Mouse (Mus musculus): ENCODE results near the gene Catsperd. TPM values are rescaled to one million over a fixed set of nuclear protein-coding genes. Genes with fewer than 3 reads are reported as not detected.

The Catsperd gene
- total and polyA plus RNA-seq, 3 experiments, result 0.46 to 1.1 TPM; not detected in 1

DNA sequence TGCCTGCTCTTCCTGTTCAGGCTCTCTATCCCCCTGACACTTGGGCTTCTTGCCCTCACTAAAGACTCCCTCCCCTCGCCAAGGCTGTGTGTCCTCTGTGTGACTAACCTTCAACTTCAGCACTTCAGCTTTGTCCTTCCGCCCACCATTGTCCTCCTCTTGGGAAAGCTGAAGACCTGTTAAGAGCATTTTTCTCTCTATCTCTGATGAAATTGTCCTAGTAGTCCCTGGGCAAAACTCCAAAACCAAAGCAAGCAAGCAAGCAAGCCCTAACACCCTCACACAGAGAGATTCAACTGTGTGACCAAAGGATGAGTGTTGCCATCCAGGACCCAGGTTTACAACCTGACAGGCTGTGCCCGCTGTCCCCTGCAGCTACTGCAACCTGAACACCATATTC, 35.7 kb downstream of the Catsperd start:
- no peak overlapping the region for H3K4me3 ChIP-seq (ENCODE audit: control insufficient read depth in 1 of 2, insufficient read depth in 1 of 2, low read depth in 2 of 2, low read length in 2 of 2)
- no peak for TF ChIP-seq EP300 (IDR thresholded peaks at IDR 0.05; ENCODE audit: low read depth in 1 of 2, low read length in 2 of 2)
- no peak for TF ChIP-seq RAD21 (IDR thresholded peaks at IDR 0.05; ENCODE audit: low read depth, low read length)
- no peak for TF ChIP-seq MEF2A (IDR thresholded peaks at IDR 0.05; ENCODE audit: extremely low read depth, insufficient replicate concordance, low read depth, low read length, poor library complexity, severe bottlenecking)
- no peak for TF ChIP-seq MAX (IDR thresholded peaks at IDR 0.05; ENCODE audit: low read length)
- no peak for TF ChIP-seq KAT2A (conservative IDR thresholded peaks at IDR 0.05; ENCODE audit: low read depth, low read length)
- TF ChIP-seq JUND (IDR thresholded peaks at IDR 0.05; ENCODE audit: low read depth, low read length), result no peak
- TF ChIP-seq ZMIZ1 (IDR thresholded peaks at IDR 0.05; ENCODE audit: low read depth, low read length), result no peak
- no peak for TF ChIP-seq POLR2AphosphoS5 (IDR thresholded peaks at IDR 0.05; ENCODE audit: borderline replicate concordance, low read depth, low read length)
- no peak for TF ChIP-seq NRF1 (IDR thresholded peaks at IDR 0.05; ENCODE audit: insufficient read depth, low read depth, low read length, poor library complexity, severe bottlenecking)
- H3K79me2 ChIP-seq (ENCODE audit: control insufficient read depth, insufficient read depth, low read length, poor library complexity), result no peaks in the 10 kb centered on the region
- no peaks in the 10 kb centered on the region for H3K27me3 ChIP-seq (ENCODE audit: control insufficient read depth in 1 of 2, insufficient read depth in 2 of 2, low read length in 2 of 2)
- no peaks in the 10 kb centered on the region for H3K9me3 ChIP-seq (replicated peaks; ENCODE audit: insufficient read depth, low read length)
- DNase-seq (ENCODE audit: low read depth, low spot score), result no peak
- no peaks in the 10 kb centered on the region; a peak in 1 of 4 replicates for H3K4me1 ChIP-seq (ENCODE audit: control insufficient read depth in 1 of 2, insufficient read depth in 2 of 2, low read length in 2 of 2)
- H3K36me3 ChIP-seq (ENCODE audit: control insufficient read depth in 1 of 2, insufficient read depth in 2 of 2, low read length in 2 of 2), result no peaks in the 10 kb centered on the region
- no peak overlapping the region for H3K9ac ChIP-seq (ENCODE audit: control insufficient read depth, low read depth, low read length, poor library complexity, severe bottlenecking)
- H3K27ac ChIP-seq (ENCODE audit: control insufficient read depth, low read depth, low read length), result no peak overlapping the region

- Histone ChIP-seq H3K4me1 (ENCODE audit: control insufficient read depth in 1 of 2, insufficient read depth in 2 of 2, low read length in 2 of 2) (peaks cover 0 to 3% of the 10 kb centered on the region in 2 experiments; a peak in 1 of 4 replicates), H3K4me3 (ENCODE audit: control insufficient read depth in 1 of 2, insufficient read depth in 1 of 2, low read depth in 2 of 2, low read length in 2 of 2) (no peak overlapping the region), H3K9me3 (replicated peaks; ENCODE audit: insufficient read depth, low read length) (no peaks in the 10 kb centered on the region), H3K27me3 (ENCODE audit: control insufficient read depth in 1 of 2, insufficient read depth in 2 of 2, low read length in 2 of 2) (no peaks in the 10 kb centered on the region), H3K36me3 (ENCODE audit: control insufficient read depth in 1 of 2, insufficient read depth in 2 of 2, low read length in 2 of 2) (no peaks in the 10 kb centered on the region), H3K79me2 (ENCODE audit: control insufficient read depth, insufficient read depth, low read length, poor library complexity) (no peaks in the 10 kb centered on the region), H3K9ac (ENCODE audit: control insufficient read depth, low read depth, low read length, poor library complexity, severe bottlenecking) (no peak overlapping the region), H3K27ac (ENCODE audit: control insufficient read depth, low read depth, low read length) (no peak overlapping the region)
- TF ChIP-seq NELFE (IDR thresholded peaks at IDR 0.05; ENCODE audit: low read depth, low read length) (no peak), KAT2A (conservative IDR thresholded peaks at IDR 0.05; ENCODE audit: low read depth, low read length) (no peak), MAZ (IDR thresholded peaks at IDR 0.05; ENCODE audit: low read depth, low read length) (no peak), TAL1 (IDR thresholded peaks at IDR 0.05; ENCODE audit: low read length) (no peak), GATA1 (IDR thresholded peaks at IDR 0.05; ENCODE audit: low read depth, low read length) (no peak), UBTF (IDR thresholded peaks at IDR 0.05; ENCODE audit: borderline replicate concordance, insufficient read depth, low read depth, low read length) (no peak)
- no peak for DNase-seq (ENCODE audit: low read depth, low spot score)
Observed at GRCm38 (mm10) chr17:56664333-56664732, 36.4 kb downstream of the Catsperd start.

GRCm38 (mm10) chr17:56666384-56666783, 38.4 kb downstream of the Catsperd start:
- Histone ChIP-seq H3K4me1 (ENCODE audit: control insufficient read depth in 1 of 2, insufficient read depth in 2 of 2, low read length in 2 of 2) (peaks cover 0 to 3% of the 10 kb centered on the region in 2 experiments; a peak in 1 of 4 replicates), H3K4me3 (ENCODE audit: control insufficient read depth in 1 of 2, insufficient read depth in 1 of 2, low read depth in 2 of 2, low read length in 2 of 2) (no peak overlapping the region), H3K9me3 (replicated peaks; ENCODE audit: insufficient read depth, low read length) (no peaks in the 10 kb centered on the region), H3K9ac (ENCODE audit: control insufficient read depth, low read depth, low read length, poor library complexity, severe bottlenecking) (no peak overlapping the region), H3K27ac (ENCODE audit: control insufficient read depth, low read depth, low read length) (no peak overlapping the region), H3K79me2 (ENCODE audit: control insufficient read depth, insufficient read depth, low read length, poor library complexity) (no peaks in the 10 kb centered on the region), H3K36me3 (ENCODE audit: control insufficient read depth in 1 of 2, insufficient read depth in 2 of 2, low read length in 2 of 2) (no peaks in the 10 kb centered on the region), H3K27me3 (ENCODE audit: control insufficient read depth in 1 of 2, insufficient read depth in 2 of 2, low read length in 2 of 2) (no peaks in the 10 kb centered on the region)
- no peak for DNase-seq (ENCODE audit: low read depth, low spot score)
- TF ChIP-seq NELFE (IDR thresholded peaks at IDR 0.05; ENCODE audit: low read depth, low read length) (no peak), MAZ (IDR thresholded peaks at IDR 0.05; ENCODE audit: low read depth, low read length) (no peak), TBP (IDR thresholded peaks at IDR 0.05; ENCODE audit: low read depth, low read length) (no peak), MAFK (IDR thresholded peaks at IDR 0.05; ENCODE audit: borderline replicate concordance, low read depth, low read length) (no peak), RCOR1 (IDR thresholded peaks at IDR 0.05; ENCODE audit: low read depth, low read length) (no peak), GABPA (IDR thresholded peaks at IDR 0.05; ENCODE audit: low read depth, low read length) (no peak), MAX (IDR thresholded peaks at IDR 0.05; ENCODE audit: low read length) (no peak)

All from MEL (cell line).